Mouse (Mus musculus) A20 (cell line): ENCODE data around the gene Nppb.

Source experiments
- DNase-seq: peaks from one replicate; pipeline ENCODE4 v3.0.0-alpha.2; 2011; ENCODE audit warnings: low read depth, low spot score

Nppb gene

GRCm38 (mm10) chr4:147976237-147976636, 9.4 kb upstream of the Nppb start:
- no peak for DNase-seq

GRCm38 (mm10) chr4:147977726-147978125, 7.9 kb upstream of the Nppb start:
- DNase-seq = no peak

- DNase-seq = no peak
Measured at GRCm38 (mm10) chr4:147978391-147978790, 7.2 kb upstream of the Nppb start.

- no peak for DNase-seq
Measured at GRCm38 (mm10) chr4:147979441-147979860, 6.1 kb upstream of the Nppb start.

- DNase-seq = no peak
Measured at GRCm38 (mm10) chr4:147993571-147994095, 8.0 kb downstream of the Nppb start.

- DNase-seq = no peak
Measured at GRCm38 (mm10) chr4:147995311-147995710, 9.7 kb downstream of the Nppb start.

- no peak for DNase-seq
Measured at GRCm38 (mm10) chr4:148000202-148000772, 14.7 kb downstream of the Nppb start, which contains the start of gene Nppa. Gene Nppa (plus strand): TSS chr4:148000722.

GRCm38 (mm10) chr4:148001013-148001789, 15.6 kb downstream of the Nppb start:
- DNase-seq = no peak

GRCm38 (mm10) chr4:148001866-148002265, 16.3 kb downstream of the Nppb start:
- DNase-seq = no peak

- DNase-seq = no peak
Measured at GRCm38 (mm10) chr4:148004361-148004760, 18.8 kb downstream of the Nppb start.

- no peak for DNase-seq
Measured at GRCm38 (mm10) chr4:148008412-148008811, 22.8 kb downstream of the Nppb start.

GRCm38 (mm10) chr4:148009641-148010040, 24.1 kb downstream of the Nppb start:
- no peak for DNase-seq

GRCm38 (mm10) chr4:148011332-148011731, 25.7 kb downstream of the Nppb start:
- DNase-seq = no peak

GRCm38 (mm10) chr4:148012216-148012615, 26.6 kb downstream of the Nppb start:
- DNase-seq = no peak

- peak; percentile 23 for DNase-seq
Measured at GRCm38 (mm10) chr4:148015418-148015817, 29.8 kb downstream of the Nppb start.

- DNase-seq = no peak
Measured at GRCm38 (mm10) chr4:148016981-148017380, 31.4 kb downstream of the Nppb start.

- DNase-seq = no peak
Measured at GRCm38 (mm10) chr4:148018410-148018809, 32.8 kb downstream of the Nppb start.

GRCm38 (mm10) chr4:148024003-148024402, 38.4 kb downstream of the Nppb start:
- DNase-seq = no peak

GRCm38 (mm10) chr4:148029297-148029696, 43.7 kb downstream of the Nppb start:
- no peak for DNase-seq

GRCm38 (mm10) chr4:148030506-148030905, 44.9 kb downstream of the Nppb start:
- no peak for DNase-seq

GRCm38 (mm10) chr4:148033858-148034410, 48.3 kb downstream of the Nppb start:
- no peak for DNase-seq

GRCm38 (mm10) chr4:148035440-148035839, 49.9 kb downstream of the Nppb start:
- DNase-seq = no peak
